Mouse (Mus musculus): Measurements from ENCODE around the gene E130208F15Rik. TPM values are rescaled to one million over a fixed set of nuclear protein-coding genes. Genes with fewer than 3 reads are reported as not detected.

The E130208F15Rik gene
- polyA plus RNA-seq, 1 experiment from 2014 or later, result not detected

DNA sequence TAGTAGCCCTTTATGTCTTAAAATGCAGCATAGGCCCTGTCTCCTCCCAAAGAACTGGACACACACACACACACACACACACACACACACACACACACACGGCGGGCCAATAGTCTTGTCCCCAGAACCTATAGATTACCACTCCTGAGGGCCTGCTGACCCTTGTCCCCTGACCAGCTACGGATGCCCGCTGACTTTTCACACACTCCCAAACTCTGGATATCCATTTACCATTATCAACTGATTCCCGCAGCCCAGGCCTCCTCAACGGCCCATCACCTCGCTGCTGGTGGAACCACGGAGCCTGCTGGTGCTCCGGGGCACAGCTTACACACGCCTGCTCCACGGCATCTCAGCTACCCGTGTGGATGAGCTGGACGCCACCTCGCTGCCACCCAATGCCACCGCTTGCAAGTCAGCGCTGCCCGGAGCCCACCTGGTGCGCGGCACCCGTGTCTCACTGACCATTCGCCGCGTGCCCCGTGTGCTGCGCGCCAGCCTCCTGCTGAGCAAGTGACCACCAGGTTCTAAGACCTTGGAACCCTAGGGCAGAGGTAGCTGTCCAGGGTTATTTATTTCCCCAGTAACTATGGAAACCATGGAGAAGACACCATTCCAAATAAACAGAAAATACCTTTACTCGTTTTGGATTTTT, 7.7 kb upstream of the E130208F15Rik start:
- DNase-seq (ENCODE audit: low spot score) (no peak), ATAC-seq (replicated peaks; ENCODE audit: low FRiP score) (no peak)
- Histone ChIP-seq H3K4me3 (ENCODE audit: low read depth, low read length) (no peak overlapping the region), H3K9ac (ENCODE audit: low read length) (no peak overlapping the region), H3K27me3 (ENCODE audit: control insufficient read depth, insufficient read depth, low read length) (no peaks in the 10 kb centered on the region), H3K27ac (ENCODE audit: low read depth, low read length) (no peak overlapping the region), H3K36me3 (ENCODE audit: control insufficient read depth, insufficient read depth, low read length) (no peaks in the 10 kb centered on the region; the same call in 1 of the 2 replicates), H3K9me3 (ENCODE audit: control insufficient read depth, low read length) (no peaks in the 10 kb centered on the region), H3K4me2 (ENCODE audit: low read depth, low read length, severe bottlenecking) (no peak overlapping the region), H3K4me1 (replicated peaks; ENCODE audit: control insufficient read depth, insufficient read depth, low read length) (peaks cover 11% of the 10 kb centered on the region)
- 49% methylated on average over 27 of the region's 27 CpGs for WGBS

DNA sequence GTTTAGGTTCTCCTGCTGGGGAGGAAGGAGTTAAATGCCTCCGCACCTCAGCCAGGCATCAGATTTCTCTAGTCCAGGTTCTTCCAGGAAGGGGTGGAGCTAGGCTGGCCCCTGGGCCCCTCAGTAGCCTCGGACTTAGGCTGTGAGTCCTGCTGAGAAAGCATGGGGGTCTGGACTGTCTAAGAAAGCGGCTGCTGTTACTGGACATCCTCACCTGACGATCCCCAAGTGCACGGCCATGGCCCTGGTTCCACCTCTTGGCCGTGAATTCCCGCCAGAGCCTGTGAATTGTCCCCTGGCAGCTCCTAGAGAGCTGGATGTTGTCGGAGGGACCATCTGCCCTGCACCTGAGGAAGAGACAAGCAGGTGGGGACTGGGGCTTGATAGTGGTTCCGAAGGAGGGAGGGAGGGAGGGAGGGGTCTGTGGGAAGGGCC, 6.8 kb upstream of the E130208F15Rik start, which contains the start of gene Syne4:
Gene Syne4, plus strand, starts transcription at position 87 of the 435 bp plus-strand sequence.
- ATAC-seq (replicated peaks; ENCODE audit: low FRiP score), result 0 out of 2 replicates have a peak, but pooled peaks have one; percentile 55
- Histone ChIP-seq H3K9me3 (ENCODE audit: control insufficient read depth, low read length) (no peaks in the 10 kb centered on the region), H3K4me2 (ENCODE audit: low read depth, low read length, severe bottlenecking) (peak within 1 kb of the TSS; percentile 43), H3K27ac (ENCODE audit: low read depth, low read length) (no peak within 1 kb of the TSS), H3K9ac (ENCODE audit: low read length) (peak within 1 kb of the TSS; percentile 41), H3K36me3 (ENCODE audit: control insufficient read depth, insufficient read depth, low read length) (no peaks in the 10 kb centered on the region; the same call in 1 of the 2 replicates), H3K4me1 (replicated peaks; ENCODE audit: control insufficient read depth, insufficient read depth, low read length) (peaks cover 6% of the 10 kb centered on the region; the same call in 1 of the 2 replicates), H3K27me3 (ENCODE audit: control insufficient read depth, insufficient read depth, low read length) (no peaks in the 10 kb centered on the region), H3K4me3 (ENCODE audit: low read depth, low read length) (peak within 1 kb of the TSS; percentile 27)
- WGBS, result 1% methylated on average over 9 of the region's 9 CpGs
- DNase-seq (ENCODE audit: low spot score), result peak; percentile 67

DNA sequence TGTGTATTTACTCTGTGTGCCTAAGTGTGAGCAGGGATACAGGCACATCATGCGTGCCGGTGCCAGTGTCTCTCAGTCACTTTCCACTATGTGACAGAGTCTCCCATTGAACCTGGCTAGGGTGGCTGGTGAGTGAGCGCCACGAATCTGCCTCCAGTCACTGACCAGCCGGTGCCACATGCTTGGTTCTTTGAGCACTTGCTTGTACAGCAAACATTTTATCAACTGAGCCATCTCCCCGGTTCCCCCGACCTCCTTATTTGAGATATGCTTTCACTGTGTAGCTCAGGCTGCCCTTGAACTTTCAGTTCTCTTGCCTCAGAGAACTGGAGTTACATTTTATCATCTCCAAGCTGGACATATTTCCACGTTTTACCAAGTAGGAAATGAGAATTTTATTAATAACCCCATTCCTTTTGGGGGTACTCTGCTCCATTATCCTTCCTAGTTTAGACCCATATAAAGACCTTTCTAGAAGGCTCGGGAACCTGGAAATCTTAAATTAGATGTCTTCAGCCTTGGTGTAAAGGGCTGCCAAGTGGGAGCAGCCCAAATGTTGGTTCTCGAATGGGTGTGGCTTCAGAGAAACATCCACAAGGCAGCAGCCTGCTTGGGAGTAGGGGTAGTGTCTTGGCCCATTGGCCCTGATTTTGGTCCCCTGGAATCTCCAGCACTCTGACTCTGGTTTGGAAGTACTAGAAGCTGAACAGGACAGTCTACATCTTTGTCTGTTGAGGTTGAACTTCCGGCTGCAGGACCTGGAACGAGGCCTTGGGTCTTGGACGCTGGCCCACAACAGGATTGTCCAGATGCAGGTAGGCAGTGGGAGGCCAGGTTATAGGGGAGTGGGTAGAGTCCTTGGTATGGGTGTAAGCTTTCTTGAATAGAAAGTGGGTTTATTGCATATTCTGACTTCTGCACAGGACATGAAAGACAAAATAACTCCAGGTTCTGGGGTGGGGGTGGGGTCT, 5.7 kb upstream of the E130208F15Rik start:
- ATAC-seq (replicated peaks; ENCODE audit: low FRiP score), result no peak
- no peak overlapping the region for H3K27ac ChIP-seq (ENCODE audit: low read depth, low read length)
- H3K4me1 ChIP-seq (replicated peaks; ENCODE audit: control insufficient read depth, insufficient read depth, low read length), result peaks cover 6% of the 10 kb centered on the region; the same call in 1 of the 2 replicates
- H3K4me2 ChIP-seq (ENCODE audit: low read depth, low read length, severe bottlenecking), result no peak overlapping the region
- H3K4me3 ChIP-seq (ENCODE audit: low read depth, low read length), result no peak overlapping the region
- WGBS, result 80% methylated on average over 13 of the region's 13 CpGs
- H3K9me3 ChIP-seq (ENCODE audit: control insufficient read depth, low read length), result no peaks in the 10 kb centered on the region
- no peaks in the 10 kb centered on the region for H3K27me3 ChIP-seq (ENCODE audit: control insufficient read depth, insufficient read depth, low read length)
- no peak for DNase-seq (ENCODE audit: low spot score)
- H3K9ac ChIP-seq (ENCODE audit: low read length), result no peak overlapping the region
- no peaks in the 10 kb centered on the region; the same call in 1 of the 2 replicates for H3K36me3 ChIP-seq (ENCODE audit: control insufficient read depth, insufficient read depth, low read length)

DNA sequence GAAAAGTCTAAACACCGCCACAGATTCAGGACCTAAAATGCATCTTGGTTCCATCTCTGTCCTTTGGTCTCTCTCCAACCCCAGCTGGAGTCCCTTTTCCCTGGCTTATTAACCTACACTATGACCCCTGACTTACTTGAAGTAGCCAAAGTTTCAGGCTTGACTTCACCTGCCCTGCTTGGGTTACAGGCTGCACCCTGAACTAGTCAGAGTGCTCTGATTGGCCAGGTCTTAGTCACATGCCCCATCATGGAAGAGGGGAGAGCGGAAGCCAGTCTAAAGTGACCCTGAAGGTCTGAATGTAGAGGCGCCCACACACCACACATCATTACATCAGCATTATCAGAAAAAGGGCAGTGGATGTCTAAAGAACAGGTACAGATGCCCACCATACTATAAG, 3.4 kb upstream of the E130208F15Rik start:
- Histone ChIP-seq H3K9me3 (ENCODE audit: control insufficient read depth, low read length) (no peaks in the 10 kb centered on the region), H3K36me3 (ENCODE audit: control insufficient read depth, insufficient read depth, low read length) (no peaks in the 10 kb centered on the region), H3K4me1 (replicated peaks; ENCODE audit: control insufficient read depth, insufficient read depth, low read length) (peaks cover 12% of the 10 kb centered on the region), H3K4me3 (ENCODE audit: low read depth, low read length) (no peak overlapping the region), H3K9ac (ENCODE audit: low read length) (no peak overlapping the region), H3K4me2 (ENCODE audit: low read depth, low read length, severe bottlenecking) (no peak overlapping the region), H3K27ac (ENCODE audit: low read depth, low read length) (no peak overlapping the region), H3K27me3 (ENCODE audit: control insufficient read depth, insufficient read depth, low read length) (no peaks in the 10 kb centered on the region)
- DNase-seq (ENCODE audit: low spot score), result no peak
- 93% methylated on average over 3 of the region's 3 CpGs for WGBS
- ATAC-seq (replicated peaks; ENCODE audit: low FRiP score), result no peak

DNA sequence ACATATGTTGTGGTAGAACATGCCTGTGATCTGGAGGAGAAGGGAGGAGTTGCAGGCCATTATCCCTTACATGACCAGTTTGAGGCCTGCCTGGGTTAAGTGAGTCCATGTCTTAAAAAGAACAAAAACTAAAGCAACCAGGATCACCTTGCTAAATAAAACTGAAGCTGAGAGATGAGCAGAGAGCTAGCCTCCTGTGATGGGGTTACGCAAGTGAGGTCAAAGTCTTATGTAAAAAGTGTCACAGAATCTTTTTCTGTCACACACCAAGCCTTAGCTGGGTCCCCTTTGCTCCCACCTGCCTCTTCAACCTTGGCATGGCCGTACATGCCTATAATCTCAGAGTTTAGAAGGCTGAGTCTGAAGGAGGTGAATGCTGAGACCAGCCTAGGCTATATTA, 594 bp upstream of the E130208F15Rik start:
- H3K4me3 ChIP-seq (ENCODE audit: low read depth, low read length), result peak overlapping the region; percentile 82
- H3K9me3 ChIP-seq (ENCODE audit: control insufficient read depth, low read length), result no peaks in the 10 kb centered on the region; the same call in 1 of the 2 replicates
- no peak for ATAC-seq (replicated peaks; ENCODE audit: low FRiP score)
- peaks cover 6% of the 10 kb centered on the region; the same call in 1 of the 2 replicates for H3K4me1 ChIP-seq (replicated peaks; ENCODE audit: control insufficient read depth, insufficient read depth, low read length)
- no peaks in the 10 kb centered on the region for H3K36me3 ChIP-seq (ENCODE audit: control insufficient read depth, insufficient read depth, low read length)
- no peak for DNase-seq (ENCODE audit: low spot score)
- peak overlapping the region; percentile 86 for H3K4me2 ChIP-seq (ENCODE audit: low read depth, low read length, severe bottlenecking)
- no peak overlapping the region for H3K27ac ChIP-seq (ENCODE audit: low read depth, low read length)
- H3K9ac ChIP-seq (ENCODE audit: low read length), result no peak overlapping the region
- H3K27me3 ChIP-seq (ENCODE audit: control insufficient read depth, insufficient read depth, low read length), result no peaks in the 10 kb centered on the region
- 83% methylated on average over 2 of the region's 2 CpGs for WGBS

DNA sequence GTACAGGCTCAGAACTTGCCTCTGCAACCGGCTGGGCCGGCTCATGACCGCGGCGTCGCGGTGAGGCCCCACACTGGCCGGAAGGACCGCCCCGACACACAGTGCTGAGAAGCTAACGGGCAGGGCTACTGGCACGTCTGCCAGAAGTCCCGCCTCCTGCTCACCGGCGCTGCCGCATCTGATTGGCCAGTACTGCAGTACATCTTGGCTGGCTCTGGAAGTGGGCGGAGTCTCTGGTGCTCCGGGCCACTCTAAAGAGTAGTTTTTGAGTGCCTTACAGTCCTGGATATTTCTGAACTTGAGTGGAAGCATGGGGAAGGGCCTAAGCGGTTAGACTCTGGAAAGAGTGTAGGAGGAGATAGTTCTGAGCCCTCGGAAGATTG, 736 bp downstream of the E130208F15Rik start:
- H3K4me3 ChIP-seq (ENCODE audit: low read depth, low read length), result peak overlapping the region; percentile 82
- under 1% methylated on average over 20 of the region's 20 CpGs for WGBS

DNA sequence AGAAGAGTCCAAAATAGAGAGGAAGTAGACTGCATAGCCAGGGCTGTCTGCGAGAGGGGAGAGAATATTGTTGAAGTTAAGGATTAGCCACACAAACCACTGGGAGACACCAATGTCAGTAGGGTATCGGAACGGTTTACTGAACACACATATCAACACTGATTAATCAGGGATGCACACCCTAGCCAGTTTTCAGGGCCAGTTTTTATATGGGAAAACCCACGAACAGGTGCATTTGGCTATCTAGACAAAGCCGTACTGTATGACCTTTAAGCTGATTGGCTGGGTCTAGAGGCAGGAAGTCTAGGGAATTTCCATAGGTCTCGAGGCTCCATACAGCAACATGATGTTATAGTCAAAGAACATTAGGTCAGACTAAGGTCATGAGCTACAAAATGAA, 1.3 kb downstream of the E130208F15Rik start:
- Histone ChIP-seq H3K4me1 (replicated peaks; ENCODE audit: control insufficient read depth, insufficient read depth, low read length) (peaks cover 6% of the 10 kb centered on the region; the same call in 1 of the 2 replicates), H3K27ac (ENCODE audit: low read depth, low read length) (no peak overlapping the region; the same call in 1 of the 2 replicates), H3K4me2 (ENCODE audit: low read depth, low read length, severe bottlenecking) (peak overlapping the region; percentile 57), H3K9ac (ENCODE audit: low read length) (peak overlapping the region; percentile 88), H3K9me3 (ENCODE audit: control insufficient read depth, low read length) (no peaks in the 10 kb centered on the region; the same call in 1 of the 2 replicates), H3K36me3 (ENCODE audit: control insufficient read depth, insufficient read depth, low read length) (no peaks in the 10 kb centered on the region), H3K27me3 (ENCODE audit: control insufficient read depth, insufficient read depth, low read length) (no peaks in the 10 kb centered on the region), H3K4me3 (ENCODE audit: low read depth, low read length) (peak overlapping the region; percentile 82)
- ATAC-seq (replicated peaks; ENCODE audit: low FRiP score) (no peak), DNase-seq (ENCODE audit: low spot score) (no peak)
- WGBS, result 38% methylated on average over 6 of the region's 6 CpGs

More for the DNA sequence above, 736 bp downstream of the E130208F15Rik start:
- peak; percentile 99 for ATAC-seq (replicated peaks; ENCODE audit: low FRiP score)
- Histone ChIP-seq H3K36me3 (ENCODE audit: control insufficient read depth, insufficient read depth, low read length) (no peaks in the 10 kb centered on the region), H3K9ac (ENCODE audit: low read length) (peak overlapping the region; percentile 88), H3K9me3 (ENCODE audit: control insufficient read depth, low read length) (no peaks in the 10 kb centered on the region; the same call in 1 of the 2 replicates), H3K4me1 (replicated peaks; ENCODE audit: control insufficient read depth, insufficient read depth, low read length) (peaks cover 6% of the 10 kb centered on the region; the same call in 1 of the 2 replicates), H3K27ac (ENCODE audit: low read depth, low read length) (peak overlapping the region; percentile 53; the same call in 1 of the 2 replicates), H3K4me2 (ENCODE audit: low read depth, low read length, severe bottlenecking) (peak overlapping the region; percentile 86), H3K27me3 (ENCODE audit: control insufficient read depth, insufficient read depth, low read length) (no peaks in the 10 kb centered on the region)
- peak; percentile 97 for DNase-seq (ENCODE audit: low spot score)

DNA sequence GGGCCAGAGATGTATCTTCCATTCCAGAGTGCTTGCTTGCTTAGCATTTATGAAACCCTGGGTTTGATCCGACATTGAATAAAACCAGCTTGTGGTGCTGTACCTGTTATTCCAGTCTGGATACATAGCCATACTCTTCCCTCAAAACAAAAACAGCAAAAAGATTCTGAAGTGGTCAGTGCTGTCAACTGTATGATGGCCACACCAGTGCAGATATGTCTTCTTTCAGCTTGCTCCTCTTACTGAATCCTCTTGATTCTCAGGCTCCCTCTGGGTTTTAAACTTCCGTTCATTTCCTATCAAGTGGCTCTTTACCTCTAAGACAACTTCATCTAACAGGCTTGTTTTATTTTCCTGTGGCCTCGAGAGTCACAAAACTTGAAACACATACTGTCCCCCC, 2.3 kb downstream of the E130208F15Rik start, which contains the start of gene Sdhaf1:
Gene Sdhaf1, minus strand, starts transcription at position 101 of the 400 bp plus-strand sequence.
- H3K4me1 ChIP-seq (replicated peaks; ENCODE audit: control insufficient read depth, insufficient read depth, low read length), result peaks cover 6% of the 10 kb centered on the region; the same call in 1 of the 2 replicates
- H3K4me2 ChIP-seq (ENCODE audit: low read depth, low read length, severe bottlenecking), result peak within 1 kb of the TSS; percentile 57
- H3K36me3 ChIP-seq (ENCODE audit: control insufficient read depth, insufficient read depth, low read length), result no peaks in the 10 kb centered on the region
- H3K27me3 ChIP-seq (ENCODE audit: control insufficient read depth, insufficient read depth, low read length), result no peaks in the 10 kb centered on the region
- H3K4me3 ChIP-seq (ENCODE audit: low read depth, low read length), result peak within 1 kb of the TSS; percentile 82
- no peak within 1 kb of the TSS; the same call in 1 of the 2 replicates for H3K27ac ChIP-seq (ENCODE audit: low read depth, low read length)
- DNase-seq (ENCODE audit: low spot score), result no peak
- H3K9ac ChIP-seq (ENCODE audit: low read length), result peak within 1 kb of the TSS; percentile 88
- no peaks in the 10 kb centered on the region; the same call in 1 of the 2 replicates for H3K9me3 ChIP-seq (ENCODE audit: control insufficient read depth, low read length)
- no peak for ATAC-seq (replicated peaks; ENCODE audit: low FRiP score)
- WGBS, result 80% methylated on average over 3 of the region's 3 CpGs

All from forebrain, embryonic 11.5 days (tissue).